Mouse (Mus musculus) heart, adult 2 months (tissue): ENCODE data around the gene Zfp651. TPM values are rescaled to one million over a fixed set of nuclear protein-coding genes. Genes with fewer than 3 reads are reported as not detected.

ENCODE experiments used
- DNase-seq, 2 experiments: peaks; one replicate each; pipeline ENCODE4 v3.0.0; 2021
- H3K27ac ChIP-seq: fragments of 200-600 bp; 2 replicates; pipeline ENCODE4 v1.8.1; 2022
- H3K27me3 ChIP-seq: fragments of 200-500 bp; 2 replicates; pipeline ENCODE4 v1.6.1; 2012; ENCODE audit warnings: mild to moderate bottlenecking, low read length, inconsistent platforms, mixed read lengths; ENCODE audit not compliant: control insufficient read depth, insufficient read depth
- H3K36me3 ChIP-seq: fragments of 200-500 bp; 2 replicates; pipeline ENCODE4 v1.6.1; 2012; ENCODE audit warnings: low read length, inconsistent platforms; ENCODE audit not compliant: control insufficient read depth, insufficient read depth
- H3K4me1 ChIP-seq: fragments of 200-500 bp; 2 replicates; pipeline ENCODE4 v1.6.1; 2011; ENCODE audit warnings: low read length; ENCODE audit not compliant: control insufficient read depth, insufficient read depth
- H3K4me3 ChIP-seq: fragments of 200-600 bp; 2 replicates; pipeline ENCODE4 v1.8.1; 2022
- H3K79me2 ChIP-seq: fragments of 200-500 bp; replicated peaks from 2 replicates; pipeline ENCODE4 v1.6.1; 2012; ENCODE audit warnings: mild to moderate bottlenecking, inconsistent platforms, low read length, moderate library complexity, mixed read lengths; ENCODE audit not compliant: control insufficient read depth, insufficient read depth
- H3K9ac ChIP-seq: fragments of 200-500 bp; 2 replicates; pipeline ENCODE4 v1.6.1; 2012; ENCODE audit warnings: low read depth, mild to moderate bottlenecking, control low read depth, inconsistent platforms, low read length, mixed read lengths
- CTCF ChIP-seq: fragments of 200-600 bp; IDR thresholded peaks from 2 replicates; pipeline ENCODE4 v1.8.1; 2022; ENCODE audit warnings: antibody characterized with exemption, mild to moderate bottlenecking, moderate library complexity
- EP300 ChIP-seq: fragments of 200-500 bp; IDR thresholded peaks from 2 replicates; pipeline ENCODE4 v1.6.1; 2011; ENCODE audit warnings: low read depth, low read length, control low read depth; ENCODE audit not compliant: insufficient read depth
- POLR2A ChIP-seq: fragments of 200-500 bp; IDR thresholded peaks from 2 replicates; pipeline ENCODE4 v1.6.1; 2011; ENCODE audit warnings: mild to moderate bottlenecking, low read depth, low read length, control low read depth; ENCODE audit not compliant: insufficient read depth
- WGBS: fragments of 180-500 bp; shearing (Covaris S2); methylation state at CpG from one replicate; pipeline ENCODE4 v1.1.7; 2018; 5-methylcytosine and 5-hydroxymethylcytosine counted together
- intact Hi-C: fragments of 180-260 bp; cut with DNase I; formaldehyde crosslinking; loops from one replicate; pipeline ENCODE4 v1.15.1; 2025
- polyA plus RNA-seq: library from polyadenylated mRNA; depleted of rRNA; stranded (reverse); fragments of >200 nt; gene quantifications from 2 replicates; pipeline ENCODE4 v1.2.3, GENCODE M21; 2012
- total RNA-seq, 2 experiments: library from RNA; stranded (reverse); gene quantifications; 2 replicates each; pipeline ENCODE4 v1.2.3; 2021

Zfp651 gene
- total and polyA plus RNA-seq, 3 experiments = 67.7 to 130 (median 117) TPM

DNA sequence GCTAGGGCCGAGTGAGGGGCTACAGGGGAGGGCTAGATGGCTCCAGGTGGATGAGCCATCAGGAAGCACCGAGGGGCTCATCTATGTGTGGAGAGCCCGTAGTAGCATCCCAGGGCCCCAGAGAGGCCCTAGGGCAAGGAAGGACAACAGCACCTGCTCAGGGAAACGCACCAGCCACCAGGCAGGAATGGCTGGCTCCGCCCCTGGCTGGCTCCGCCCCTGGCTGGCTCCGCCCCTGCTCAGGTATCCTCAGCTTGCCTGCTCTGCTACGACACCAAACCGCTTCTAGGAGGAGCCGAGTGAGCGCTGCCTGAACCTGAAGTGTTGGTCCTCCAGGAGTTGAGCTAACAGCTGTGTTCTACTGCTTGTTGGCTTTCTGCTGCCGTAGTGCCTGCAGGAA, 38.6 kb downstream of the Zfp651 start:
- Histone ChIP-seq H3K79me2 (no peaks in the 10 kb centered on the region), H3K27ac (no peak overlapping the region), H3K4me3 (no peak overlapping the region), H3K4me1 (peaks cover 5% of the 10 kb centered on the region; the same call in 1 of the 2 replicates), H3K9ac (no peak overlapping the region), H3K36me3 (no peaks in the 10 kb centered on the region), H3K27me3 (no peaks in the 10 kb centered on the region)
- WGBS = 42% methylated on average over 12 of the region's 12 CpGs
- no peak for TF ChIP-seq POLR2A
- TF ChIP-seq EP300 = no peak
- TF ChIP-seq CTCF = no peak
- no peak for DNase-seq
- intact Hi-C loops = no loop called here

DNA sequence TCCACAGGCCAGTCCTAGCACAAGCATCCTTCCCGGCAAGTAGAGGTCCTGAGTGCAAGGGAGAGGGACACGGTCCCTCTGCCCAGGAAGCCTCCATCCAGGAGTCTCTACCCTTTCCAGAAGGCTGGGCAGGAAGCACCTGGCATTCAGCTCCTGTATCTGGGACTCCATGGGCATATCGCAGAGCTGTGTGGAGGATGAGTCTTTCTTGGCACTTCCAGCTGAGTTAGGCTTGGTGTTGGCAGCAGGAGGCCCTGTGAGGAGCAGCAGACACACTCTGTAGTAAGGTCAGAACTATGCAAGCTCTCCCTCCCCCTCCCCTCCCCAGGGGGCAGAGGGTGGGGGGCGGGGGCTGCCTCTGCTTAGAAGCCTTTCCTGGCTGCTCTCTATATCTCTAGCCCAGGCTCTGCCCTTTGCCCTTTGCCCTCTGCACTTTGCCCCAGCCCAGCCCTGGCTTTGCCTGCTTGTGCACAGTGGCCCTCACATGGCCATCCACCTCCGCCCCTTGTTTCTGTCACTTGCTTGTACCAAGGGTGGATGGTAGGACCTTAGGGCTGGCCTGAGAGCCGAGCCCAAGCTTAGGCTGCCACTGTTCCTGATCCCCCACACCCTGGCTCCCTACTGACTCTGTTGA, 39.9 kb downstream of the Zfp651 start:
- H3K27me3 ChIP-seq = no peaks in the 10 kb centered on the region
- 46% methylated on average over 6 of the region's 6 CpGs for WGBS

DNA sequence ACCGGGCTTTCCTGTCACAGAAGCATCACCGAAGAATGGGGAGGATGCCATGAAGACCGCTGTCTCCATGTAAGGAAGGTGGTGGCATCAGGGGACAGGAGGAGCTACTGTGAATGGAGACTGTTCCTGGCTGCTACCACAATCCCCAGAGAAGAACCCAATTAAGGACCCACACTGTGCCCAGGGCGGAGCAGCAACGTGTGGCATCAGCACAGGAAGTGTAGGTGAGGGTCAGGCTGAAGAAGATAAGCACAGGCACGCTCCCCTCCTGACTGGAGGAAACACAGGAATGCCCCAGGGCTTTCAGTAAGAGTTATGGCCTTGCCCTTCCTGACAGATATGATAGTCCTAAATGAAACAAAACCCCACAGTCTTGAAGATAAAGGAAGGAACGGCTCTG, 43.6 kb downstream of the Zfp651 start:
- TF ChIP-seq EP300 (no peak), POLR2A (no peak)
- no peak overlapping the region for H3K27ac ChIP-seq
- H3K36me3 ChIP-seq = no peaks in the 10 kb centered on the region
- H3K4me1 ChIP-seq = no peaks in the 10 kb centered on the region
- no peak for DNase-seq
- H3K4me3 ChIP-seq = no peak overlapping the region
- H3K9ac ChIP-seq = no peak overlapping the region
- no peaks in the 10 kb centered on the region for H3K79me2 ChIP-seq
- WGBS = 52% methylated on average over 7 of the region's 7 CpGs
- no peaks in the 10 kb centered on the region for H3K27me3 ChIP-seq
- intact Hi-C loops = no loop called here

More for the DNA sequence above, 39.9 kb downstream of the Zfp651 start:
- no peaks in the 10 kb centered on the region for H3K79me2 ChIP-seq
- H3K36me3 ChIP-seq = no peaks in the 10 kb centered on the region
- H3K4me1 ChIP-seq = peaks cover 5% of the 10 kb centered on the region; the same call in 1 of the 2 replicates
- TF ChIP-seq EP300 (no peak), CTCF (no peak), POLR2A (no peak)
- DNase-seq = no peak
- H3K27ac ChIP-seq = no peak overlapping the region
- intact Hi-C loops = no loop called here
- no peak overlapping the region for H3K9ac ChIP-seq
- no peak overlapping the region for H3K4me3 ChIP-seq

DNA sequence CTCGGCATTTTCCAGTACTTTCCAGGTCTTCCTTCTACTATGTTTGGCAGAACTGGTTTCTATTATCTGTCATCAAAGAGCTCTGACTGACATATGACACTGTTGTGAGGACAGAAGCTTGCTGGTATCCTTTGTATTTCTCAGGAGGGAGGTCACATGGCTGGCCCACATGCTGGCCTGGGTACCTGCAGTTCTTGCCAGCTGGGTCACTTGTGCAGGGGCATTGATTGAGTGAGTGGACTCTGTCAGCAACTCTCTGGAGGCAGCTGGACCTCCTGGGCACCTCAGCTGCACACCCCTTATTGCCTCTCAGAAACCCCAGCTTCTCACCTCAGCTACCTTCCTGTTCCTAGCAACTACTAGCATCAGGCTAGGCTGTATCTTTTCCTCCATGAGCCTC, 48.4 kb downstream of the Zfp651 start:
- intact Hi-C loops = no loop called here
- Histone ChIP-seq H3K4me1 (no peaks in the 10 kb centered on the region), H3K36me3 (no peaks in the 10 kb centered on the region), H3K9ac (no peak overlapping the region), H3K27ac (no peak overlapping the region), H3K4me3 (no peak overlapping the region), H3K27me3 (no peaks in the 10 kb centered on the region), H3K79me2 (no peaks in the 10 kb centered on the region)
- TF ChIP-seq CTCF (no peak), POLR2A (no peak), EP300 (no peak)
- WGBS = 72% methylated on average over 1 of the region's 1 CpGs
- no peak for DNase-seq

DNA sequence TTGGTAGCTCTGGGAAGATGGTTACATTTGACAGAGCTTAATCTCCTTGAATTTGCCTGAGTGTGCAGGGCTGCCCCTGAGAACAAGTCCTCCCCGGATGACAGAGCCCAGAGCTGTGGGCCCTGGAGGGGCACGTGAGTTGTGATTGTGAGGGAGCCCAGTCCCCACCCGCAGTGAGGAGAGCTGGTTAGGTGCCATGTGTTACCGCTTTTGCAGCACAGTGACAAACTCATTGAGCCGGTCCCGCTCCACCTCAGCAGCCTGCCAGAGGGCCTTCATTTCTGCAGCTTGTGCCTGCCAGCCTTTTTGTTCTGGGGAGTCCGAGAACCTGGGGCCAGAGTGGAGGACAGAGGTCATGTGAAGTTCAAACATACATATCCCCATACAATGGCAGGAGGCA, 48.8 kb downstream of the Zfp651 start:
- 58% methylated on average over 7 of the region's 7 CpGs for WGBS
- DNase-seq = no peak
- Histone ChIP-seq H3K27me3 (no peaks in the 10 kb centered on the region), H3K4me3 (no peak overlapping the region), H3K27ac (no peak overlapping the region), H3K9ac (no peak overlapping the region), H3K36me3 (no peaks in the 10 kb centered on the region), H3K4me1 (no peaks in the 10 kb centered on the region), H3K79me2 (no peaks in the 10 kb centered on the region)
- no peak for TF ChIP-seq POLR2A
- no peak for TF ChIP-seq CTCF
- no peak for TF ChIP-seq EP300
- intact Hi-C loops = no loop called here

DNA sequence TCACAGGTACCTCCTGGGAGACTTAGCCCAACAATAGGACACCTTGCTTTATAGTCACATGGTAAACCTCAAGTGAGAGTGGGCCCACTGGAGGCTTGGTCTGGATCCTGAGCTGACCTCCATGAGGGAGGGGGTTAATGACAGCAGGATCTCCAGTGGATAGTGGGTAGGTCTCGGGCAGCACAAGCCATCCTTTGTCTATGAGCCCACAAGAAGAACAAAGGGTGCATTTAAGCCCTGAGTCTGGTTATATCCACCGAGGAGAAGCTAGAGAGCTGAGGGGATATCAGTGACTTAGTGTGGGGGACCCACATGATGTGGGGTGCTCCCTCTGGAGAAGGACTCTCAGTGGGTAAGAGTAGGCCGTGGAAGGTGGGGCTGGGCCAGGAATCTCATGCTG, 49.4 kb downstream of the Zfp651 start:
- Histone ChIP-seq H3K27me3 (no peaks in the 10 kb centered on the region), H3K79me2 (no peaks in the 10 kb centered on the region), H3K9ac (no peak overlapping the region), H3K4me3 (no peak overlapping the region), H3K36me3 (no peaks in the 10 kb centered on the region), H3K27ac (no peak overlapping the region), H3K4me1 (no peaks in the 10 kb centered on the region)
- TF ChIP-seq EP300 = no peak
- no peak for TF ChIP-seq CTCF
- intact Hi-C loops = no loop called here
- WGBS = 87% methylated on average over 3 of the region's 3 CpGs
- no peak for DNase-seq
